Mouse (Mus musculus): ENCODE results near the gene Supt3. TPM values are rescaled to one million over a fixed set of nuclear protein-coding genes. Genes with fewer than 3 reads are reported as not detected.
A peak's percentile ranks its signal among the peaks of the same experiment; 100 is the strongest.

Gene Supt3
- polyA plus RNA-seq, 1 experiment from 2014 or later, result 7.8 TPM

DNA sequence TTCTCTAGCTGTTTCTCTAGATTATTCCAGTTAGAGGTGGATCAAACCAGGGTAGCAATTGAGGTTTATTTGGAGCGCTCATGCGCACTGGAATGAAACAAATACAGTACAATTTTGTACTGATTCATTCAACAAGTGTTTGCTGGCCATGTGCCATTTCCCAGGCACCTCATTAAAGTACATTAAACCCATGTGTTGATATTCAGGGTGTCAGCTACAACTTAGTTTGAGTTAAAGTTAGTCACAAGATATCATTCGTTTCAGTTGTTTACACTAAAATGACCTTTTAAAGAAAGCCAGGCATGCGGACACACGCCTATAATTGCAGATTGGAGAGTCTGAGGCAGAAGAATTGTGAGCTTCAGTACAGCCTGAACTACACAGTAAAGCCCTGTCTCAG is 310.1 kb downstream of the Supt3 start:
- Histone ChIP-seq H3K4me1 (replicated peaks) (no peaks in the 10 kb centered on the region), H3K4me3 (replicated peaks) (no peak overlapping the region), H3K27ac (no peak overlapping the region), H3K4me2 (no peak overlapping the region), H3K9me3 (replicated peaks) (no peaks in the 10 kb centered on the region), H3K27me3 (no peaks in the 10 kb centered on the region), H3K9ac (no peak overlapping the region), H3K36me3 (no peaks in the 10 kb centered on the region)
- WGBS (ENCODE audit: insufficient replicate concordance), result 76% methylated on average over 5 of the region's 5 CpGs
- ATAC-seq (ENCODE audit: low read depth) (no peak), DNase-seq (no peak)

GRCm38 (mm10) chr17:45101064-45101463 is 324.1 kb downstream of the Supt3 start:
- H3K27ac ChIP-seq, result no peak overlapping the region
- 29% methylated on average over 7 of the region's 7 CpGs for WGBS (ENCODE audit: insufficient replicate concordance)
- no peaks in the 10 kb centered on the region for H3K27me3 ChIP-seq
- ATAC-seq (ENCODE audit: low read depth) (peak; percentile 71; the same call in 1 of the 2 replicates), DNase-seq (peak; percentile 6)
- no peak overlapping the region for H3K4me2 ChIP-seq
- H3K9ac ChIP-seq, result no peak overlapping the region
- H3K9me3 ChIP-seq (replicated peaks), result no peaks in the 10 kb centered on the region
- H3K4me1 ChIP-seq (replicated peaks), result peaks cover 3% of the 10 kb centered on the region; the same call in 1 of the 2 replicates
- H3K4me3 ChIP-seq (replicated peaks), result no peak overlapping the region
- no peaks in the 10 kb centered on the region for H3K36me3 ChIP-seq

- H3K4me3 ChIP-seq (replicated peaks), result no peak overlapping the region
- H3K36me3 ChIP-seq, result no peaks in the 10 kb centered on the region
- no peak for ATAC-seq (ENCODE audit: low read depth)
- H3K27me3 ChIP-seq, result no peaks in the 10 kb centered on the region
- H3K9ac ChIP-seq, result no peak overlapping the region
- H3K4me2 ChIP-seq, result no peak overlapping the region
- no peaks in the 10 kb centered on the region for H3K4me1 ChIP-seq (replicated peaks)
- no peaks in the 10 kb centered on the region for H3K9me3 ChIP-seq (replicated peaks)
- WGBS (ENCODE audit: insufficient replicate concordance), result 20% methylated on average over 3 of the region's 3 CpGs
- H3K27ac ChIP-seq, result no peak overlapping the region
- no peak for DNase-seq
These were observed 338.4 kb downstream of the Supt3 start for GRCm38 (mm10) chr17:45115386-45115785.

GRCm38 (mm10) chr17:45118565-45119471 is 341.9 kb downstream of the Supt3 start:
- Histone ChIP-seq H3K36me3 (no peaks in the 10 kb centered on the region), H3K27ac (no peak overlapping the region), H3K4me2 (no peak overlapping the region), H3K4me1 (replicated peaks) (no peaks in the 10 kb centered on the region), H3K9me3 (replicated peaks) (no peaks in the 10 kb centered on the region), H3K4me3 (replicated peaks) (no peak overlapping the region), H3K9ac (no peak overlapping the region), H3K27me3 (no peaks in the 10 kb centered on the region)
- WGBS (ENCODE audit: insufficient replicate concordance), result 39% methylated on average over 12 of the region's 12 CpGs
- DNase-seq, result no peak
- no peak for ATAC-seq (ENCODE audit: low read depth)

DNA sequence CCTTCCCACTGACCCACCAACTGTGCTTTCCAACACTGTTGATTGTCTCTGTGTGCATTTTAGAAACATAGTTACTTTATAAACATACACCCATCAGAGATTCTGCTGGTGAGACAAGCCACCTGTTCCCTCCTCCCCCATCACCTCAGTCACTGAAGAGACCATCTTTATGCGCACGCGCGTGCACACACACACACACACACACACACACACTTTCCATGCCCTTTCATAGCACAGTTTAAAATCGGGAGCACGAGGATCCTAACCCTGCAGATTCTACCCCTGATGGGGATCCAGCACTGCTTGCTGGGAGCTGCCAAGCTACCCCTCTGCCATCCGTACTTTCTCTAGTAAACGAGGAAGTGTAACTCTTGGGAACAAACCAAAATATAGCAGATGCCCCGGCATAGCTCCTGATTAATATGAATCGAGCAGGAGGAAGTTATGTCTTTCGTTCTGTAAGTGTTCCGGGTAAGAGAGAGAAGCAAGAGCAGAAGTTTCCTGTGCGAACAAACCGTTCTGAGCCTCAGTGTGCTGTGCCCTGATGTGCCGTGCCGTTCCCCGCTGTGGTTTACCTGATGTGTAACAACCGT is 342.8 kb downstream of the Supt3 start:
- Histone ChIP-seq H3K27ac (no peak overlapping the region), H3K4me2 (no peak overlapping the region), H3K4me1 (replicated peaks) (no peaks in the 10 kb centered on the region), H3K36me3 (no peaks in the 10 kb centered on the region), H3K4me3 (replicated peaks) (no peak overlapping the region), H3K9ac (no peak overlapping the region), H3K27me3 (no peaks in the 10 kb centered on the region), H3K9me3 (replicated peaks) (no peaks in the 10 kb centered on the region)
- WGBS (ENCODE audit: insufficient replicate concordance), result 54% methylated on average over 18 of the region's 18 CpGs
- DNase-seq, result no peak
- ATAC-seq (ENCODE audit: low read depth), result no peak

GRCm38 (mm10) chr17:45123856-45124255 is 346.9 kb downstream of the Supt3 start:
- WGBS (ENCODE audit: insufficient replicate concordance), result 77% methylated on average over 3 of the region's 3 CpGs
- no peak overlapping the region for H3K4me3 ChIP-seq (replicated peaks)
- DNase-seq (no peak), ATAC-seq (ENCODE audit: low read depth) (no peak)
- H3K36me3 ChIP-seq, result no peaks in the 10 kb centered on the region
- no peaks in the 10 kb centered on the region for H3K27me3 ChIP-seq
- no peak overlapping the region for H3K9ac ChIP-seq
- H3K4me1 ChIP-seq (replicated peaks), result no peaks in the 10 kb centered on the region
- no peak overlapping the region for H3K4me2 ChIP-seq
- H3K27ac ChIP-seq, result no peak overlapping the region
- no peaks in the 10 kb centered on the region for H3K9me3 ChIP-seq (replicated peaks)

- H3K4me2 ChIP-seq, result no peak overlapping the region
- H3K27me3 ChIP-seq, result no peaks in the 10 kb centered on the region
- no peak overlapping the region for H3K4me3 ChIP-seq (replicated peaks)
- no peaks in the 10 kb centered on the region for H3K9me3 ChIP-seq (replicated peaks)
- no peaks in the 10 kb centered on the region for H3K36me3 ChIP-seq
- WGBS (ENCODE audit: insufficient replicate concordance), result 75% methylated on average over 4 of the region's 4 CpGs
- H3K9ac ChIP-seq, result no peak overlapping the region
- no peak for DNase-seq
- H3K27ac ChIP-seq, result no peak overlapping the region
- no peaks in the 10 kb centered on the region for H3K4me1 ChIP-seq (replicated peaks)
- no peak for ATAC-seq (ENCODE audit: low read depth)
These were observed 351.7 kb downstream of the Supt3 start for GRCm38 (mm10) chr17:45128611-45129010.

DNA sequence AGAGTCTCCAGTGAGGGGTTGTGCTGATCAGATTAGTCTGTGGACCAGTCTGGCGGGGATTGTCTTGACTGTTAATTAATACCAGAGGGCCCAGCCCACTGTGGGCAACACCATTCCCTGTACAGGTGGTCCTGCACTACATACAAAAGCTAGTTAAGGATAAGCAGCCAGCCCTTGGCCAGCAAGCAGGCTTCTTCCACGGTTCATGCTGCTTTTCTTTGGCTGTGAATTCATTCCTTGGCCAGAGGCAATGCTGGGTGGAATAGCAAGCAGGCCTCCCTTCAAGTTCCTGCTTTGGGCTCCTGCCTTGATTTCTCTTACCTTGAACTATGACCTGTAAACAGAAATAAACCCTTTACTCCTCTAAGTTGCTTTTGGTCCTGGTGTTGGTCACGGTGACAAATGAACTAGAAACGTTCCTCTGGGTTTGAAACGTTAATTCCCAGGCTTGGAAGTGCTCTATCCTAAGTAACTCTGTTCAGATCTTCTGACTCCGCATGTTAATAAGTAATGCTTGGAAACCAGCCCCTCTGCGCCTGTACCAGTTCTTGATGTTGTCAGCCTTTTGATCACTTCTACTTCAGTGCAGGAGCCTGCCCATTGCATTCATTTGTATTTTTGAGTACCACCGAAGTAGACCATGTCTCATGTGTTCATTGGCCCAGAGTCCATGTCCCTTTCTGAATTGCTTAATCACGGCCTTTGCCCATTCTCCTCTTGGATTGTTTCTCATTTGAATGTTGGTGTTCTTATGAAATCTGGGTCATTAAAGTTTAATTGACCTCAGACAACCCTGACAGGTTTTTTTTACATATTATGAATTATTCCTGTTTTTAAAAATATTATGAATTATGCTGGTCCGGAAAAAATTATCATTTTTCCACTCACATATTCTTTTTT is 356.8 kb downstream of the Supt3 start:
- no peaks in the 10 kb centered on the region for H3K27me3 ChIP-seq
- ATAC-seq (ENCODE audit: low read depth), result no peak
- no peak overlapping the region for H3K27ac ChIP-seq
- no peak overlapping the region for H3K4me2 ChIP-seq
- H3K4me3 ChIP-seq (replicated peaks), result no peak overlapping the region
- H3K9me3 ChIP-seq (replicated peaks), result no peaks in the 10 kb centered on the region
- WGBS (ENCODE audit: insufficient replicate concordance), result 65% methylated on average over 10 of the region's 10 CpGs
- H3K36me3 ChIP-seq, result no peaks in the 10 kb centered on the region
- H3K9ac ChIP-seq, result no peak overlapping the region
- no peak for DNase-seq
- no peaks in the 10 kb centered on the region for H3K4me1 ChIP-seq (replicated peaks)

GRCm38 (mm10) chr17:45136491-45136890 is 359.5 kb downstream of the Supt3 start:
- H3K27me3 ChIP-seq, result no peaks in the 10 kb centered on the region
- H3K9me3 ChIP-seq (replicated peaks), result no peaks in the 10 kb centered on the region
- no peak overlapping the region for H3K27ac ChIP-seq
- no peak overlapping the region for H3K9ac ChIP-seq
- DNase-seq (no peak), ATAC-seq (ENCODE audit: low read depth) (no peak)
- 71% methylated on average over 6 of the region's 6 CpGs for WGBS (ENCODE audit: insufficient replicate concordance)
- no peak overlapping the region for H3K4me3 ChIP-seq (replicated peaks)
- H3K4me1 ChIP-seq (replicated peaks), result no peaks in the 10 kb centered on the region
- H3K36me3 ChIP-seq, result no peaks in the 10 kb centered on the region
- H3K4me2 ChIP-seq, result no peak overlapping the region

- 66% methylated on average over 6 of the region's 6 CpGs for WGBS (ENCODE audit: insufficient replicate concordance)
- H3K9ac ChIP-seq, result no peak overlapping the region
These were observed 366.1 kb downstream of the Supt3 start for GRCm38 (mm10) chr17:45143043-45143442.

GRCm38 (mm10) chr17:45144656-45145055 is 367.7 kb downstream of the Supt3 start:
- Histone ChIP-seq H3K4me3 (replicated peaks) (no peak overlapping the region), H3K4me2 (no peak overlapping the region), H3K9me3 (replicated peaks) (no peaks in the 10 kb centered on the region), H3K9ac (no peak overlapping the region), H3K4me1 (replicated peaks) (no peaks in the 10 kb centered on the region), H3K27me3 (no peaks in the 10 kb centered on the region), H3K27ac (no peak overlapping the region), H3K36me3 (no peaks in the 10 kb centered on the region)
- DNase-seq, result no peak
- ATAC-seq (ENCODE audit: low read depth), result no peak
- WGBS (ENCODE audit: insufficient replicate concordance), result 85% methylated on average over 14 of the region's 14 CpGs

More at GRCm38 (mm10) chr17:45143043-45143442, 366.1 kb downstream of the Supt3 start:
- DNase-seq (no peak), ATAC-seq (ENCODE audit: low read depth) (no peak)
- Histone ChIP-seq H3K4me1 (replicated peaks) (no peaks in the 10 kb centered on the region), H3K4me3 (replicated peaks) (no peak overlapping the region), H3K36me3 (no peaks in the 10 kb centered on the region), H3K4me2 (no peak overlapping the region), H3K9me3 (replicated peaks) (no peaks in the 10 kb centered on the region), H3K27ac (no peak overlapping the region), H3K27me3 (no peaks in the 10 kb centered on the region)

Measured in liver, embryonic 13.5 days (tissue).